25 mouse cellular contexts compared by ENCODE assay signal in the genomic region with DNA sequence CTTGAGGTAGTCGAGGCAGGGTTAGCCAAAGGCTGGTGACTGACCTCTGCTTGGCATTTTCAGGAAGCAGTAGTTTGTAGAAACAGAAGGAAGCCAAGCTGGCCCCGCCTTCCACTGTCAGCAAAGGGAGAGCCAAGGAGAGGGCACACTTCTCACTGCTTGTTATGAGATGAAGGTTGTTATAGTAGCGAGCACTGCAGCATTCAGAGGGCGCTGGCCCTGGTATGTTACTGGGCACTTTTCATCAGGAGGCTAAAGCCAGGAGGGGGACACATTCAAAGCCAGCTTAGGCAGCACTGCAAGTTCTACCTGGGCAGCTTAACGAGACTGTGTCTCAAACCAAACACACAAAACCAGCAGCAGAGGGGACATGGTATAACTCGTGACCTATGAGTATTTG. TPM values are rescaled to one million over a fixed set of nuclear protein-coding genes. Genes with fewer than 3 reads are reported as not detected.
DNase-seq lines count a peak whose midpoint lies in the region; ATAC-seq and TF ChIP-seq lines count a peak whose summit lies in the region.
"Had no signal": no experiment of that assay in that cellular context is flagged by ENCODE, and none has a peak within 500 bp of the region (broad histone marks: within the 10 kb centered on the region; RNA-seq: fewer than 3 reads in every experiment).

No protein-coding gene starts in this region.

- no peaks in the 10 kb centered on the region for H3K27me3 ChIP-seq in kidney, adult 2 months (replicated peaks; ENCODE audit: control insufficient read depth, insufficient read depth, low read length)
- no peaks in the 10 kb centered on the region for H3K27me3 ChIP-seq in midbrain, embryonic 11.5 days (ENCODE audit: control insufficient read depth, insufficient read depth, low read length)
- no peaks in the 10 kb centered on the region for H3K27me3 ChIP-seq in midbrain, embryonic 14.5 days (ENCODE audit: control insufficient read depth, insufficient read depth, low read length)
- H3K27me3 ChIP-seq: embryonic facial prominence, embryonic 13.5 days; embryonic facial prominence, embryonic 15.5 days; forebrain, embryonic 13.5 days; forebrain, embryonic 15.5 days had no signal

- 41% methylated on average over 6 of the region's 6 CpGs for WGBS in kidney, adult 2 months
- WGBS in midbrain, embryonic 11.5 days: 78% methylated on average over 6 of the region's 6 CpGs
- WGBS in midbrain, embryonic 14.5 days: 79% methylated on average over 6 of the region's 6 CpGs

- ATAC-seq in midbrain, embryonic 11.5 days (ENCODE audit: low FRiP score): no peak
- ATAC-seq in midbrain, embryonic 14.5 days (ENCODE audit: low FRiP score, low TSS enrichment): no peak
- ATAC-seq: forebrain, embryonic 13.5 days; forebrain, embryonic 15.5 days had no signal

- peaks cover 3% of the 10 kb centered on the region; the same call in 1 of the 2 replicates for H3K4me1 ChIP-seq in kidney, adult 2 months (ENCODE audit: control insufficient read depth, insufficient read depth, low read length)
- H3K4me1 ChIP-seq in midbrain, embryonic 11.5 days (ENCODE audit: control insufficient read depth, insufficient read depth, low read length): no peaks in the 10 kb centered on the region
- no peaks in the 10 kb centered on the region for H3K4me1 ChIP-seq in midbrain, embryonic 14.5 days (ENCODE audit: control insufficient read depth, insufficient read depth, low read length)
- H3K4me1 ChIP-seq: embryonic facial prominence, embryonic 13.5 days; embryonic facial prominence, embryonic 15.5 days; forebrain, embryonic 10.5 days; forebrain, embryonic 13.5 days; forebrain, embryonic 15.5 days had no signal

- no peak for TF ChIP-seq POLR2A in kidney, adult 2 months (IDR thresholded peaks at IDR 0.05; ENCODE audit: low read depth, low read length)

- no peak overlapping the region for H3K9ac ChIP-seq in midbrain, embryonic 11.5 days (ENCODE audit: low read length)
- no peak overlapping the region for H3K9ac ChIP-seq in midbrain, embryonic 14.5 days (replicated peaks; ENCODE audit: low read length)
- H3K9ac ChIP-seq: embryonic facial prominence, embryonic 13.5 days; embryonic facial prominence, embryonic 15.5 days; forebrain, embryonic 13.5 days; forebrain, embryonic 15.5 days had no signal

- no peak overlapping the region for H3K4me3 ChIP-seq in kidney, adult 2 months (ENCODE audit: insufficient read depth, low read depth, low read length)
- no peak overlapping the region for H3K4me3 ChIP-seq in midbrain, embryonic 11.5 days (ENCODE audit: low read depth, low read length)
- no peak overlapping the region for H3K4me3 ChIP-seq in midbrain, embryonic 14.5 days (replicated peaks; ENCODE audit: low read depth, low read length)
- H3K4me3 ChIP-seq: embryonic facial prominence, embryonic 13.5 days; embryonic facial prominence, embryonic 15.5 days; erythroblast, embryonic 14.5 days; forebrain, embryonic 10.5 days; forebrain, embryonic 13.5 days; forebrain, embryonic 15.5 days had no signal

- TF ChIP-seq CTCF in kidney, adult 2 months (conservative IDR thresholded peaks at IDR 0.05; ENCODE audit: insufficient read depth, insufficient read length, low read depth, low read length): no peak

- no peak overlapping the region for H3K4me2 ChIP-seq in midbrain, embryonic 11.5 days
- H3K4me2 ChIP-seq in midbrain, embryonic 14.5 days (ENCODE audit: low read length): no peak overlapping the region
- H3K4me2 ChIP-seq: embryonic facial prominence, embryonic 13.5 days; embryonic facial prominence, embryonic 15.5 days; forebrain, embryonic 13.5 days; forebrain, embryonic 15.5 days had no signal

- intact Hi-C loops in heart, postnatal 25 days (cut with DNase I): no loop called here

- H3K36me3 ChIP-seq in kidney, adult 2 months (ENCODE audit: control insufficient read depth, insufficient read depth, low read length): no peaks in the 10 kb centered on the region
- no peaks in the 10 kb centered on the region for H3K36me3 ChIP-seq in midbrain, embryonic 11.5 days (ENCODE audit: control insufficient read depth, insufficient read depth, low read length)
- H3K36me3 ChIP-seq in midbrain, embryonic 14.5 days (ENCODE audit: control insufficient read depth, insufficient read depth, low read length): no peaks in the 10 kb centered on the region
- H3K36me3 ChIP-seq: embryonic facial prominence, embryonic 13.5 days; embryonic facial prominence, embryonic 15.5 days; forebrain, embryonic 10.5 days; forebrain, embryonic 15.5 days had no signal

- DNase-seq in heart, adult 11 months: peak; percentile 87
- DNase-seq in heart, postnatal 25 days (ENCODE audit: low spot score): no peak
- DNase-seq in kidney, adult 2 months: peak; percentile 24
- DNase-seq in kidney, postnatal 14 days: no peak
- DNase-seq in midbrain, embryonic 11.5 days (ENCODE audit: low spot score, missing footprints): peak; percentile 65
- no peak for DNase-seq in midbrain, embryonic 14.5 days
- no peak for DNase-seq in layer of hippocampus, postnatal 10 days (ENCODE audit: low spot score in 2 of 2)
- DNase-seq: adrenal gland, adult 2 months; adrenal gland, postnatal 10 days; adrenal gland, postnatal 25 days; cerebellum, adult 11 months; cerebellum, adult 18-20 months; cerebellum, adult 8-10 months; cerebellum, adult 9-11 months; cerebellum, postnatal 14 days; cerebellum, postnatal 36 days; embryo, embryonic 11 days had no signal

- H3K27ac ChIP-seq in kidney, adult 2 months (ENCODE audit: insufficient read depth, low read depth, low read length): no peak overlapping the region
- no peak overlapping the region for H3K27ac ChIP-seq in midbrain, embryonic 11.5 days (ENCODE audit: low read depth, low read length)
- H3K27ac ChIP-seq in midbrain, embryonic 14.5 days (replicated peaks; ENCODE audit: low read depth, low read length): no peak overlapping the region
- H3K27ac ChIP-seq: embryonic facial prominence, embryonic 13.5 days; embryonic facial prominence, embryonic 15.5 days; forebrain, embryonic 10.5 days; forebrain, embryonic 13.5 days; forebrain, embryonic 15.5 days had no signal

- H3K9me3 ChIP-seq in midbrain, embryonic 11.5 days (ENCODE audit: control insufficient read depth, low read length): no peaks in the 10 kb centered on the region
- no peaks in the 10 kb centered on the region for H3K9me3 ChIP-seq in midbrain, embryonic 14.5 days (ENCODE audit: control insufficient read depth, low read length)
- H3K9me3 ChIP-seq: embryonic facial prominence, embryonic 13.5 days; embryonic facial prominence, embryonic 15.5 days; forebrain, embryonic 10.5 days; forebrain, embryonic 13.5 days; forebrain, embryonic 15.5 days had no signal

RNA-seq across cellular contexts. Expression of a gene that starts 7.0 kb away (rescaled TPM):
- total RNA-seq in heart, postnatal 25 days (2021): not detected
- 107 and 133 TPM in 2 replicates for polyA plus RNA-seq in kidney, adult 2 months (2012; rRNA removed)
- 0.07 TPM in 1 of 2 replicates, not detected in the other for polyA plus RNA-seq in midbrain, embryonic 11.5 days (2014; fragmentation: Nextera tagmentation; extraction: Ambion mirVana)
- 1.2 TPM in 1 of 2 replicates, not detected in the other for polyA plus RNA-seq in midbrain, embryonic 14.5 days (2014; fragmentation: Nextera tagmentation; extraction: Ambion mirVana)
- total RNA-seq in layer of hippocampus, postnatal 10 days (2021): under 1 TPM in 1 of 2 experiments, not detected in 1; 0.25 TPM
- total RNA-seq: adrenal gland, adult 2 months; adrenal gland, postnatal 10 days; adrenal gland, postnatal 25 days; MEL had no signal
- polyA plus RNA-seq: adrenal gland, adult 2 months; embryonic facial prominence, embryonic 11.5 days; embryonic facial prominence, embryonic 13.5 days; erythroblast, embryonic 14.5 days; forebrain, embryonic 10.5 days; forebrain, embryonic 13.5 days had no signal

Comparison
In these comparisons a context has a peak if more than half of its experiments do, and no peak if none do; other contexts are left out.
1. DNase-seq: peak in heart, adult 11 months (single experiment), kidney, adult 2 months (single experiment) and midbrain, embryonic 11.5 days (single experiment); none in heart, postnatal 25 days (single experiment), kidney, postnatal 14 days (single experiment), midbrain, embryonic 14.5 days (single experiment) and layer of hippocampus, postnatal 10 days (0 of 2).
2. RNA of a gene that starts 7.0 kb away (polyA plus RNA-seq): 107 to 133 TPM in kidney, adult 2 months; 1.2 TPM in midbrain, embryonic 14.5 days and 0.07 TPM in midbrain, embryonic 11.5 days; every median in the first group is over 10 times any median in the second.